Mouse (Mus musculus): ENCODE measurements around the gene Zmynd15. TPM values are rescaled to one million over a fixed set of nuclear protein-coding genes. Genes with fewer than 3 reads are reported as not detected.

The Zmynd15 gene
- total and polyA plus RNA-seq, 2 experiments from 2014 or later, result 0.04 to 1.3 TPM

DNA sequence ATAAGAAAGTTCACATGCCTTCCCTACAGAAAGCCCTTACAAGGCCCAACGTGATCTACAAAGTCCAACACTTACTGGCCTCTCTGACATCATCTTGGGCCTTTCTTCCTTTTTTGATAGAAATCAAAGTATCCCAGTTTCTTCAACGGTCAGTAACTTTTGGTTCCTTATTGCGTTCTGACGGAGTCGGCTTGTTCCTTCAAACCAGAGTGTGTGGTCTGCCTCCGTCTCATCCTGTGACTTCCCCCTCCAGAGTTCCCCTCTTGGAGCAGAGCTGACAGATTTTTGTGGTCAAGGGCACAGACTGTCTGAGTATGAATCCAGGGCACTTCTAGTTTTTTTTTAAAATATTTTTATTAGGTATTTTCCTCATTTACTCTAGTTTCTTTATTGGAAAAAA, 30.5 kb downstream of the Zmynd15 start:
- Histone ChIP-seq H3K27ac (ENCODE audit: low read depth) (no peak overlapping the region), H3K4me1 (ENCODE audit: control insufficient read depth, insufficient read depth) (no peaks in the 10 kb centered on the region), H3K27me3 (ENCODE audit: control insufficient read depth, insufficient read depth, low read length) (no peaks in the 10 kb centered on the region), H3K9ac (replicated peaks; ENCODE audit: low read depth, low read length) (no peak overlapping the region), H3K4me2 (ENCODE audit: low read depth, low read length) (no peak overlapping the region), H3K36me3 (replicated peaks; ENCODE audit: control insufficient read depth, insufficient read depth, low read length) (no peaks in the 10 kb centered on the region), H3K9me3 (replicated peaks; ENCODE audit: control insufficient read depth, low read length) (0 out of 2 replicates have a peak, but pooled peaks cover 4% of the 10 kb centered on the region), H3K4me3 (ENCODE audit: low read depth, low read length) (no peak overlapping the region)
- ATAC-seq (ENCODE audit: insufficient read depth, low read depth) (no peak), DNase-seq (ENCODE audit: low spot score) (no peak)
- TF ChIP-seq CTCF (IDR thresholded peaks at IDR 0.05; ENCODE audit: low read depth) (no peak), EP300 (IDR thresholded peaks at IDR 0.05; ENCODE audit: low read depth) (no peak)
- 79% methylated on average over 6 of the region's 6 CpGs for WGBS

DNA sequence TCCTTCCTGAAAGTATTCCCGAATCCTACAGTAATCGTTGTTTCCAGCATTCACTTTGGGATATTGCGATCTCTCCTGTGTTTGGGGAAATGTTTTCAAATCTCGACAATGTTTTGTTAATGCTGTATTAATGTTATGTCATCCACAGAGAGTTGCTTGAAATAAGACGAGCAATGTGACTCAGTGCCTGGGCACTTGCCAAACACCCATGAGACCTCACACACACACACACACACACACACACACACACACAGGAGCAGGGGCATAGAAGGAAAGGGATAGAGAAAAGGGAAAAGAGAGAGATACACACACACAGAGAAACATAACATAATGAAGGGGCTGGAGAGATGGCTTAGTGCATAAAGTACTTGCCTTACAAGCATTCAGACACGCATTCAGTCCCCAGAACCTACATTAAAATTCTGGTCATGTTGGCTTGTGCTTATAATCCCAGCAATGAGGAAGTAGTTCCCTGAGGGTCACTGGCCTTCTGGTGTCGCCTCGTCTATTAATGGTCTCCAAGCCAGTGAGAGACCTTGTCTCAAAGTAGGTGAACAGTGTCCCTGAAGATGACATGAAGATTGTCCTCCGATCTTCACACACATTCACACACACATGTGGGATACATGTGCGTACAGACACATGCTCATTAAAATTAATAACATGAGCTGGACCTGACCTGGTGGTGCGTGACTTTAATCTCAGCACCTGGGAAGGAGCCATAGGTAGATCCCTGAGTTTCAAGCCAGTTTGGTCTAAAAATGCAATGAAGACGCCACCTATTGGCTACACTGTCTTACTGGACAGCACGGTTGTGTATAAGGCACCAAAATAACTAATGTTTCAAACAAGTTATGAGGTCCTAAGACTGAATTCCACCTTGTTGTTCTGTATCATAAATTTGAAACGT, 40.6 kb downstream of the Zmynd15 start:
- Histone ChIP-seq H3K27me3 (ENCODE audit: control insufficient read depth, insufficient read depth, low read length) (no peaks in the 10 kb centered on the region), H3K4me3 (ENCODE audit: low read depth, low read length) (no peak overlapping the region), H3K9me3 (replicated peaks; ENCODE audit: control insufficient read depth, low read length) (no peaks in the 10 kb centered on the region), H3K36me3 (replicated peaks; ENCODE audit: control insufficient read depth, insufficient read depth, low read length) (no peaks in the 10 kb centered on the region), H3K27ac (ENCODE audit: low read depth) (no peak overlapping the region), H3K4me1 (ENCODE audit: control insufficient read depth, insufficient read depth) (no peaks in the 10 kb centered on the region), H3K4me2 (ENCODE audit: low read depth, low read length) (no peak overlapping the region), H3K9ac (replicated peaks; ENCODE audit: low read depth, low read length) (no peak overlapping the region)
- 59% methylated on average over 14 of the region's 14 CpGs for WGBS
- ATAC-seq (ENCODE audit: insufficient read depth, low read depth) (no peak), DNase-seq (ENCODE audit: low spot score) (no peak)
- TF ChIP-seq EP300 (IDR thresholded peaks at IDR 0.05; ENCODE audit: low read depth) (no peak), CTCF (IDR thresholded peaks at IDR 0.05; ENCODE audit: low read depth) (peak; percentile 34; the same call in 1 of the 2 replicates)

DNA sequence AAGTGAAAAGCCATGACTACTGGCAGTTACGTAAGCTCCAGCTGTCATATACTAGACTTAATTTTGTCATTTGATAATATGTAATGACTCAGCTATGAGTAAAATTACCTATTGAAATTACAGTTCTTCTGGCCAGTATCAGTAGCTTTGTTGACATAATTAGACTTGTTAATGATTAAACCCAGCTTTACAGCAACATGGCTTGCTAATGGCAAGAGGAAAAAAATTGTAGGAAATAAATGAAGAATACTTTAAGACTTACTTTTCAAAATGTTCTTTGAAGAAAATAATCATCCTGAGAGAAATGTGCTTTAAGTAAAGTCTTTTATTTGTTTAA, 41.2 kb downstream of the Zmynd15 start:
- no peaks in the 10 kb centered on the region for H3K36me3 ChIP-seq (replicated peaks; ENCODE audit: control insufficient read depth, insufficient read depth, low read length)
- ATAC-seq (ENCODE audit: insufficient read depth, low read depth) (no peak), DNase-seq (ENCODE audit: low spot score) (no peak)
- no peaks in the 10 kb centered on the region for H3K4me1 ChIP-seq (ENCODE audit: control insufficient read depth, insufficient read depth)
- TF ChIP-seq CTCF (IDR thresholded peaks at IDR 0.05; ENCODE audit: low read depth) (no peak), EP300 (IDR thresholded peaks at IDR 0.05; ENCODE audit: low read depth) (no peak)
- H3K27ac ChIP-seq (ENCODE audit: low read depth), result no peak overlapping the region
- H3K4me3 ChIP-seq (ENCODE audit: low read depth, low read length), result no peak overlapping the region
- no peak overlapping the region for H3K9ac ChIP-seq (replicated peaks; ENCODE audit: low read depth, low read length)
- H3K27me3 ChIP-seq (ENCODE audit: control insufficient read depth, insufficient read depth, low read length), result no peaks in the 10 kb centered on the region
- WGBS, result 82% methylated on average over 1 of the region's 1 CpGs
- H3K4me2 ChIP-seq (ENCODE audit: low read depth, low read length), result no peak overlapping the region
- no peaks in the 10 kb centered on the region for H3K9me3 ChIP-seq (replicated peaks; ENCODE audit: control insufficient read depth, low read length)

DNA sequence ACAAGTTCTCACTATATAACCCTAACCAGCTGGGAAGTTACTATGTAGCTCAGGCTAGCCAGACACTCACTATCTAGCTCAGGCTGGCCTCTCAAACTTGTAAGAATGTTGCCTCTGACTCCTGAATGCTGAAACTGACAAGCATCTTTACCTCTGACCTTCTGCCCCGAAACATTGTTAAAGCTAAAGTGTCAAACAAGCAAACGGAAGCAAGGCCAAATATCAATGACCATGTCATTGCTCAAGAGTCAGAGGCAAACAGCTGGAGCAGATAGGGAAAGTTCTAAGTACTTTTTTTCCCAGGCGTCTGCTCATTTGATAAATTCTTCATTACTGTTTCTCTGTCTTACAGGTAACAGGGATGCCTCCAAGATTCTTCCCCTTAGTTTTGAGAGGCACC, 42.8 kb downstream of the Zmynd15 start:
- H3K9ac ChIP-seq (replicated peaks; ENCODE audit: low read depth, low read length), result no peak overlapping the region
- H3K36me3 ChIP-seq (replicated peaks; ENCODE audit: control insufficient read depth, insufficient read depth, low read length), result no peaks in the 10 kb centered on the region
- no peaks in the 10 kb centered on the region for H3K9me3 ChIP-seq (replicated peaks; ENCODE audit: control insufficient read depth, low read length)
- ATAC-seq (ENCODE audit: insufficient read depth, low read depth) (no peak), DNase-seq (ENCODE audit: low spot score) (no peak)
- no peaks in the 10 kb centered on the region for H3K4me1 ChIP-seq (ENCODE audit: control insufficient read depth, insufficient read depth)
- no peak overlapping the region for H3K27ac ChIP-seq (ENCODE audit: low read depth)
- no peaks in the 10 kb centered on the region for H3K27me3 ChIP-seq (ENCODE audit: control insufficient read depth, insufficient read depth, low read length)
- H3K4me2 ChIP-seq (ENCODE audit: low read depth, low read length), result no peak overlapping the region
- TF ChIP-seq EP300 (IDR thresholded peaks at IDR 0.05; ENCODE audit: low read depth) (no peak), CTCF (IDR thresholded peaks at IDR 0.05; ENCODE audit: low read depth) (no peak)
- no peak overlapping the region for H3K4me3 ChIP-seq (ENCODE audit: low read depth, low read length)
- WGBS, result 55% methylated on average over 3 of the region's 3 CpGs

DNA sequence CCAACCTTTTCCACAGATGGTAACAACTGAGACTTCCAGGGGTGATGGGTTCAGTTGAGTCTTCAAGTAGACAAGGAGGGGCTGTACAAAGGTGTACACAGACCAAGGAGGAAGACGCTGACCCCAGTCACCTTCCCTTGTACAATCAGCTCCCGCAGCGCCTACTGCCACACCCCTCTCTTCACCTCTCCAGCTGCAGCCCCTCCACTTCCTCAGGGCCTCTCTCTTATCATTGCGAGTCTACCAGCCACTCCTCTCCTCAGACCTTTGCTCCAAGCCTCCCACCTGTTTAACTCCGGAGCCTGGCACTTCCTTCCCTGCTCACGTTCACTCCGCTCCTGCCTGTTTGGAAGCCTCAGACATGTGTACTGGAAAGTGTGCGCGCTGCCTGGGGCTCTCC, 45.7 kb downstream of the Zmynd15 start, which contains the start of gene Tm4sf5:
Gene Tm4sf5 (plus strand): TSS at position 275 of the 400 bp plus-strand sequence.
- peaks cover 8% of the 10 kb centered on the region; the same call in 1 of the 2 replicates for H3K27me3 ChIP-seq (ENCODE audit: control insufficient read depth, insufficient read depth, low read length)
- ATAC-seq (ENCODE audit: insufficient read depth, low read depth) (no peak), DNase-seq (ENCODE audit: low spot score) (no peak)
- no peak within 1 kb of the TSS for H3K9ac ChIP-seq (replicated peaks; ENCODE audit: low read depth, low read length)
- no peaks in the 10 kb centered on the region for H3K4me1 ChIP-seq (ENCODE audit: control insufficient read depth, insufficient read depth)
- no peak within 1 kb of the TSS for H3K4me3 ChIP-seq (ENCODE audit: low read depth, low read length)
- no peaks in the 10 kb centered on the region for H3K9me3 ChIP-seq (replicated peaks; ENCODE audit: control insufficient read depth, low read length)
- 40% methylated on average over 9 of the region's 9 CpGs for WGBS
- no peaks in the 10 kb centered on the region for H3K36me3 ChIP-seq (replicated peaks; ENCODE audit: control insufficient read depth, insufficient read depth, low read length)
- TF ChIP-seq EP300 (IDR thresholded peaks at IDR 0.05; ENCODE audit: low read depth), result no peak
- H3K27ac ChIP-seq (ENCODE audit: low read depth), result no peak within 1 kb of the TSS
- no peak within 1 kb of the TSS for H3K4me2 ChIP-seq (ENCODE audit: low read depth, low read length)

All from heart, postnatal 0 days (tissue).